Mouse (Mus musculus): Measurements from ENCODE around the gene Plekhf1. TPM values are rescaled to one million over a fixed set of nuclear protein-coding genes. Genes with fewer than 3 reads are reported as not detected.

Gene Plekhf1
- total and polyA plus RNA-seq, 2 experiments from 2014 or later: 0.46 to 0.77 TPM

DNA sequence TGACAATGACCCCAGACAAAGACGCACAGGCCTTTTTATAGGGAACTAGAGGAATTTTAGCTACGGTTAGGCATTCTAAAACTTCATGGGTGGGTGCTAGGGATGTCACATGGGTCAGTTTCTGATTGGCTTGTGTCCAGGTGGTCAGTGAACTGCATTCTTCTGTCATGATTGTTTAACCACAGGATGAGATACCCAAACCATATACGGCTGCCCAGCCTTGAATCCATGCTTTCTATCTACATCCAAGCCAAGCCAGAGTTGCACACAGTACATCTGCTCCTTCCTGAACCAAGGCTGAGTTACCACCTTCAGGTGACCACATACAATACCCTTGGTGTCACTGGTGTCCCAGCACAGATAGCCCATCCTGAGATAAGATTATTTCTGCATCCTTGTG, 21.3 kb downstream of the Plekhf1 start:
- DNase-seq (ENCODE audit: low spot score): no peak
- Histone ChIP-seq H3K4me1 (ENCODE audit: insufficient read depth, low read length) (no peaks in the 10 kb centered on the region), H3K27me3 (ENCODE audit: insufficient read depth, low read length) (no peaks in the 10 kb centered on the region), H3K9me3 (ENCODE audit: low read length) (no peaks in the 10 kb centered on the region), H3K36me3 (ENCODE audit: insufficient read depth, low read length) (no peaks in the 10 kb centered on the region), H3K27ac (ENCODE audit: low read depth, low read length) (no peak overlapping the region), H3K9ac (replicated peaks; ENCODE audit: low read length, poor library complexity, severe bottlenecking) (no peak overlapping the region), H3K4me3 (ENCODE audit: low read depth, low read length) (no peak overlapping the region), H3K4me2 (ENCODE audit: low read depth, low read length, poor library complexity, severe bottlenecking) (no peak overlapping the region)
- 84% methylated on average over 3 of the region's 3 CpGs for WGBS
- TF ChIP-seq CTCF (IDR thresholded peaks at IDR 0.05): no peak
- no peak for ATAC-seq (ENCODE audit: low FRiP score)

DNA sequence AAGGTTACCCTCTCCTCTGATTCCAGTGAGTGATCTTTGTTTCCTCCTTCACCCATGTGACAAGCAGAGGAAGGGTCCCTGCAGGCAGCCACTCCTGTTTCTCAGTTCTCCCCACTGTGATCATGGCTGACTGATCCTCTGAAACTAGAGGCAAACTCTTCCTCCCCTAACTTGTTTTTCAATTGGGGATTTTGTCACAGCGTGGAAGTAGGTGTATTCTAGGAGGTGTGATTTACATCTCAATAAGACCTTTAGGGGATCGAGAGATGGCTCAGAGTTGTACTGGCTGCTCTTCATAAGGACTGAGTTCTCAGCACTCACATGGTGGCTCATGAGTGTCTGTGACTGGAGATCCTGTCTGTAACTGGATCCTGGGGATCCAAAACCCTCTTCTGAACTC, 22.0 kb downstream of the Plekhf1 start:
- no peak for DNase-seq (ENCODE audit: low spot score)
- Histone ChIP-seq H3K9me3 (ENCODE audit: low read length) (no peaks in the 10 kb centered on the region), H3K9ac (replicated peaks; ENCODE audit: low read length, poor library complexity, severe bottlenecking) (no peak overlapping the region), H3K36me3 (ENCODE audit: insufficient read depth, low read length) (no peaks in the 10 kb centered on the region), H3K27me3 (ENCODE audit: insufficient read depth, low read length) (no peaks in the 10 kb centered on the region), H3K4me1 (ENCODE audit: insufficient read depth, low read length) (no peaks in the 10 kb centered on the region), H3K27ac (ENCODE audit: low read depth, low read length) (no peak overlapping the region), H3K4me3 (ENCODE audit: low read depth, low read length) (no peak overlapping the region), H3K4me2 (ENCODE audit: low read depth, low read length, poor library complexity, severe bottlenecking) (no peak overlapping the region)
- TF ChIP-seq CTCF (IDR thresholded peaks at IDR 0.05): no peak
- WGBS: 21% methylated on average over 2 of the region's 2 CpGs
- no peak for ATAC-seq (ENCODE audit: low FRiP score)

DNA sequence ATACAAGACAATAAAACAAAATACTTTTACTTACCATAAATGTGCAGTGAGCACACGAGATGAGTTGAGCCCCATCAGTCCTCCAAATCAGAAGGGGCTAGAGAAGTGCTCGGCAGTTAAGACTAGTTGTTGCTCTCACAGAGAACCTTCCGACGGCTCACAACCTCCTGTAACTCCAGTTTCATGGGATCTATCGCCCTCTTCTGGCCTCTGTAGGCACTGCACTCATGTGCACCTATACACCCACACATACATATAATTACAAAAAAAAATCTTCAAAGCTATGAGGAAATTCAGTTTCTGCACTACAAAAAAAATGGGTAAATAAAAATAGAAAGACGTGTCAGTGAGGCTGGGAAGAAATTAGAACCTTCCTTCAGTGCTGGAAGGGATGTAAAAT, 23.5 kb downstream of the Plekhf1 start:
- no peak for DNase-seq (ENCODE audit: low spot score)
- 92% methylated on average over 6 of the region's 6 CpGs for WGBS
- TF ChIP-seq CTCF (IDR thresholded peaks at IDR 0.05): peak; percentile 34; the same call in 1 of the 2 replicates
- Histone ChIP-seq H3K4me1 (ENCODE audit: insufficient read depth, low read length) (no peaks in the 10 kb centered on the region), H3K9me3 (ENCODE audit: low read length) (no peaks in the 10 kb centered on the region), H3K9ac (replicated peaks; ENCODE audit: low read length, poor library complexity, severe bottlenecking) (no peak overlapping the region), H3K4me3 (ENCODE audit: low read depth, low read length) (no peak overlapping the region), H3K36me3 (ENCODE audit: insufficient read depth, low read length) (no peaks in the 10 kb centered on the region), H3K27me3 (ENCODE audit: insufficient read depth, low read length) (no peaks in the 10 kb centered on the region), H3K4me2 (ENCODE audit: low read depth, low read length, poor library complexity, severe bottlenecking) (no peak overlapping the region), H3K27ac (ENCODE audit: low read depth, low read length) (no peak overlapping the region)
- ATAC-seq (ENCODE audit: low FRiP score): no peak

DNA sequence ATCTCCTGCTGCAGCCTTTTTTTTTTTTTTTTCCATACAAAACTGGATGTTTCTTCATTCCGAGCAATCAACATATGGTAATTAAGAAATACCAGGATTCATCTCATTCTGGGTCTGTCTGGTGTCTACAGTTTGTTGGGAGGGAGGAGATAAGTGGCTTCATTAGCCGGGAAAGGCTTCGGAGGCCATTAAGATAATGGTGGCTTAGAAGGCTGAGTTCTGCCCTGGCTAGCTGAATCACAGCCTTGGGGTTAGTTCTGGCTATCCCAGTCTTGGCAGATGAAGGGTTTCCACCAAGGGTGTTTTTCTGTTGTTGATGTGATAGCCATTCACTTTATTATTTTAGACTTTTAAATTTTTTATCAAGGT, 26.5 kb downstream of the Plekhf1 start:
- no peak for DNase-seq (ENCODE audit: low spot score)
- peak overlapping the region; percentile 31; the same call in 1 of the 2 replicates for H3K4me3 ChIP-seq (ENCODE audit: low read depth, low read length)
- H3K4me1 ChIP-seq (ENCODE audit: insufficient read depth, low read length): no peaks in the 10 kb centered on the region
- no peaks in the 10 kb centered on the region for H3K27me3 ChIP-seq (ENCODE audit: insufficient read depth, low read length)
- peak overlapping the region; percentile 64 for H3K4me2 ChIP-seq (ENCODE audit: low read depth, low read length, poor library complexity, severe bottlenecking)
- WGBS: 48% methylated on average over 3 of the region's 3 CpGs
- no peaks in the 10 kb centered on the region for H3K9me3 ChIP-seq (ENCODE audit: low read length)
- no peak overlapping the region for H3K27ac ChIP-seq (ENCODE audit: low read depth, low read length)
- H3K9ac ChIP-seq (replicated peaks; ENCODE audit: low read length, poor library complexity, severe bottlenecking): no peak overlapping the region
- H3K36me3 ChIP-seq (ENCODE audit: insufficient read depth, low read length): no peaks in the 10 kb centered on the region
- ATAC-seq (ENCODE audit: low FRiP score): peak; percentile 15; the same call in 1 of the 2 replicates
- TF ChIP-seq CTCF (IDR thresholded peaks at IDR 0.05): no peak

DNA sequence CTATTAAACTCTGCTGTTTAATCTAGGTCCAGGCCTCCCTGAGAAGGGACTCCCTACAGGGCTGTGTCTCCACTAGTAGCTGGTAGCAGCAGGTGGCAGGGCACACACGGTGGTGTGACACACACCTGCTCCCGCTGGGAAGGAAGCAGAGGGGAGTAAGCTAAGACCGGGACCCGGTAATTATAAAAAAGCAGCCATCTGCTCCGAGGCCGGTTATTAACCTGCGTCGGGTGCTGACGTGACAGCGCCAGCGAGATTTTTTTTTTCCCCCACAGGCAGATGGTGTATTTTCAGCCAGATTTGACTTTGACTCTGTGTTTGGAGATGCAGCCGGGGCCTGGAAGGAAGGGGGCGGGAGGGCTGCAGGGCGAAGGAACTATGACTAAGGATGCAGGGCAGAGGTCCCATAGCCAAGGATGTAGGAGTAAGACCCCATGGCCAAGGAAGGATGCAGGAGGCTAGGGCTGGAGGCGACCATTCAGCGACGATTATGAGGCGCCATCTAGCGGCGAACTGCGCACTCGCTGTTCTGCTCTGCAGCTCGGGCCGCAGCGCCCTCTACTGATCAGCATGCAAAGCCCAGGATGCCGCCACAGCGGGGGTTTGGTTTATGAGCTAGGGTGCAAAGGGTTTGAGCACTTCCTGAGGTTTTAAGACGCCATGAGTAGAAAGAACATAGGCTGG, 27.1 kb downstream of the Plekhf1 start:
- H3K9me3 ChIP-seq (ENCODE audit: low read length): no peaks in the 10 kb centered on the region
- peak overlapping the region; percentile 59 for H3K9ac ChIP-seq (replicated peaks; ENCODE audit: low read length, poor library complexity, severe bottlenecking)
- peak; percentile 91 for DNase-seq (ENCODE audit: low spot score)
- H3K4me2 ChIP-seq (ENCODE audit: low read depth, low read length, poor library complexity, severe bottlenecking): peak overlapping the region; percentile 64
- peak; percentile 90 for ATAC-seq (ENCODE audit: low FRiP score)
- peak overlapping the region; percentile 75 for H3K27ac ChIP-seq (ENCODE audit: low read depth, low read length)
- H3K4me1 ChIP-seq (ENCODE audit: insufficient read depth, low read length): no peaks in the 10 kb centered on the region
- WGBS: 1% methylated on average over 28 of the region's 28 CpGs
- peak overlapping the region; percentile 31 for H3K4me3 ChIP-seq (ENCODE audit: low read depth, low read length)
- no peaks in the 10 kb centered on the region for H3K36me3 ChIP-seq (ENCODE audit: insufficient read depth, low read length)
- TF ChIP-seq CTCF (IDR thresholded peaks at IDR 0.05): peak; percentile 100
- H3K27me3 ChIP-seq (ENCODE audit: insufficient read depth, low read length): no peaks in the 10 kb centered on the region

DNA sequence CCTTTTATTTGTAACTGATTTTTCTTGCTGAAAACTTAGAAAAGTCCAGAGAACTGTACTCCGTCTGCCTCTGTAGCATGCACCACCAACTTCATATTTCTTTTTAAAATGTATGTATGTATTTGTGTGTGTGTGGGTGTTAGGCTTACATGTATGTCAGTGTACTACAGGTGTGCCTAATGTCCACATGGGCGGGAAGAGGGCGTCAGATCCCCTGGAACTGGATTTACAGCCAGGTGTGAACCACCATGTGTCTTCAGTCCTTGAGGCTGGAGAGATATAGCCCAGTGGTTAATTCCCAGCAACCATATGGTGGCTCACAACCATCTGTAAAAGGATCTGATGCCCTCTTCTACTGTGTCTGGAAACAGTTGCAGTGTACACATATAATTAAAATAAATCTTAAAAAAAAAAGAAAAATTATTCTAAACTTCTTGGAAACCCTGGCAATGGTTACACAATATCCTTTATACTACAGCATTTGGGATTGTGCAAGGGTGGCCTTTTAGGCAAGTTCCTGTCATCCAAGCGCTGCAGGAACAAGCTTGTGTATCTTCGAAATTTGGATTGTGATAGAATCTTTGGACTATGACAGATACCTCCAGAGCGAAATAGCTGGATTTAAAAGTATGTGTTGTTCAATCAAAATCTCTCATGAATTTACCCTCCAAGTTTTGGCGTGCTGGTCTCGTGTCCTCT, 27.8 kb downstream of the Plekhf1 start:
- Histone ChIP-seq H3K36me3 (ENCODE audit: insufficient read depth, low read length) (peaks cover 3% of the 10 kb centered on the region; the same call in 1 of the 2 replicates), H3K4me1 (ENCODE audit: insufficient read depth, low read length) (no peaks in the 10 kb centered on the region), H3K27me3 (ENCODE audit: insufficient read depth, low read length) (no peaks in the 10 kb centered on the region), H3K4me2 (ENCODE audit: low read depth, low read length, poor library complexity, severe bottlenecking) (peak overlapping the region; percentile 64), H3K9me3 (ENCODE audit: low read length) (no peaks in the 10 kb centered on the region), H3K4me3 (ENCODE audit: low read depth, low read length) (peak overlapping the region; percentile 31), H3K9ac (replicated peaks; ENCODE audit: low read length, poor library complexity, severe bottlenecking) (peak overlapping the region; percentile 59; the same call in 1 of the 2 replicates), H3K27ac (ENCODE audit: low read depth, low read length) (peak overlapping the region; percentile 75)
- 66% methylated on average over 8 of the region's 8 CpGs for WGBS
- no peak for ATAC-seq (ENCODE audit: low FRiP score)
- no peak for TF ChIP-seq CTCF (IDR thresholded peaks at IDR 0.05)
- no peak for DNase-seq (ENCODE audit: low spot score)
